Mouse (Mus musculus) embryo, embryonic 9.5 days (tissue): ENCODE measurements at regions not wholly inside any gene's neighbourhood (a gene's known extent, or its start where the extent isn't known, plus 50 kb on each side); places are given as distances from the start of the nearest gene placed in this dataset.

ENCODE experiments used
- DNase-seq: peaks from one replicate; pipeline ENCODE4 v3.0.0-alpha.2; 2017; ENCODE audit errors: extremely low spot score

- peak; percentile 31 for DNase-seq
Measured at GRCm38 (mm10) chr8:8484546-8484945, 176.5 kb downstream of the Efnb2 start.

GRCm38 (mm10) chr8:8482707-8483480, 178.1 kb downstream of the Efnb2 start:
- DNase-seq, result no peak

GRCm38 (mm10) chr8:8477456-8477855, 183.6 kb downstream of the Efnb2 start:
- no peak for DNase-seq

- DNase-seq, result no peak
Measured at GRCm38 (mm10) chr8:8468552-8468951, 192.5 kb downstream of the Efnb2 start.

GRCm38 (mm10) chr8:8466526-8467244, 194.4 kb downstream of the Efnb2 start:
- peak; percentile 56 for DNase-seq

GRCm38 (mm10) chr8:8462455-8462854, 198.6 kb downstream of the Efnb2 start:
- DNase-seq, result no peak

- DNase-seq, result no peak
Measured at GRCm38 (mm10) chr8:8457536-8457935, 203.5 kb downstream of the Efnb2 start.

- no peak for DNase-seq
Measured at GRCm38 (mm10) chr8:8453944-8454343, 207.1 kb downstream of the Efnb2 start.

- no peak for DNase-seq
Measured at GRCm38 (mm10) chr8:8452226-8452625, 208.8 kb downstream of the Efnb2 start.

GRCm38 (mm10) chr8:8448911-8449310, 212.1 kb downstream of the Efnb2 start:
- DNase-seq, result no peak

- no peak for DNase-seq
Measured at GRCm38 (mm10) chr8:8441568-8441967, 219.5 kb downstream of the Efnb2 start.

GRCm38 (mm10) chr8:8440903-8441302, 220.1 kb downstream of the Efnb2 start:
- DNase-seq, result no peak

GRCm38 (mm10) chr8:8426201-8426600, 234.8 kb downstream of the Efnb2 start:
- no peak for DNase-seq

GRCm38 (mm10) chr8:8423443-8423842, 237.6 kb downstream of the Efnb2 start:
- no peak for DNase-seq

- DNase-seq, result no peak
Measured at GRCm38 (mm10) chr8:8421713-8422112, 239.3 kb downstream of the Efnb2 start.

- no peak for DNase-seq
Measured at GRCm38 (mm10) chr8:8419360-8420330, 241.4 kb downstream of the Efnb2 start.

- DNase-seq, result no peak
Measured at GRCm38 (mm10) chr8:8418929-8419328, 242.1 kb downstream of the Efnb2 start.

- no peak for DNase-seq
Measured at GRCm38 (mm10) chr8:8418525-8418924, 242.5 kb downstream of the Efnb2 start.

- DNase-seq, result no peak
Measured at GRCm38 (mm10) chr8:8416092-8416701, 244.8 kb downstream of the Efnb2 start.

GRCm38 (mm10) chr8:8407357-8407756, 253.7 kb downstream of the Efnb2 start:
- DNase-seq, result no peak

GRCm38 (mm10) chr8:8403410-8403809, 257.6 kb downstream of the Efnb2 start:
- DNase-seq, result no peak

- no peak for DNase-seq
Measured at GRCm38 (mm10) chr8:8392303-8392702, 268.7 kb downstream of the Efnb2 start.
